Mouse (Mus musculus): ENCODE measurements around the gene A530064D06Rik.

GRCm38 (mm10) chr17:48192366-48192765 lies 25.3 kb upstream of the A530064D06Rik start:
- TF ChIP-seq CTCF (IDR thresholded peaks at IDR 0.05; ENCODE audit: low read depth) (no peak), EP300 (optimal IDR thresholded peaks at IDR 0.05) (no peak)

All from stomach, postnatal 0 days (tissue).